Mouse (Mus musculus) bone marrow macrophage, adult 2 months (primary cell): ENCODE data around the gene Rad51b.

ENCODE experiments used
- CTCF ChIP-seq: IDR thresholded peaks from 2 replicates; pipeline ENCODE4 v1.5.1; 2012; ENCODE audit warnings: low read depth, mild to moderate bottlenecking, low read length, moderate library complexity
- POLR2A ChIP-seq: IDR thresholded peaks from 2 replicates; pipeline ENCODE4 v1.6.1; 2012; ENCODE audit warnings: mild to moderate bottlenecking, low read depth, low read length, borderline replicate concordance

DNA sequence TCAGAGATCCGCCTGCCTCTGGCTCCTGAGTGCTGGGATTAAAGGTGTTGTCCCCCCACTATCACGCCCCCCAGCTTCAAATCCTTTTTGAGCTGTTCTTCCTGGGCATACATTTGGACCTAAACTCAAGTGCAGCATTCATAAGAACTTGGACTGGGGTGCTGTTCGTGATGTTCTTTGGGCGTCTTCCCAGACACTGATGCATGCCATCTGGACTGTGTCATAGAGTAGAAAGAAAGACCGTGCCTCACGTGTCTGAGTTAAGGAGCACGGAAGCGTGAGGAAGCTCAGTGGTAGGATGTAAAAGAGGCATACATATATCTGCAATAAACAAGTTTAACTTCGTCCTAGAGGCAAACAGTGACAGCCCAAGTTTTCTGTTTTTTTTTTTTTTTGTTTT lies 4.7 kb downstream of the Rad51b start:
- TF ChIP-seq POLR2A (no peak), CTCF (no peak)
